1 mouse cellular context compared by ENCODE assay signal in the genomic region with DNA sequence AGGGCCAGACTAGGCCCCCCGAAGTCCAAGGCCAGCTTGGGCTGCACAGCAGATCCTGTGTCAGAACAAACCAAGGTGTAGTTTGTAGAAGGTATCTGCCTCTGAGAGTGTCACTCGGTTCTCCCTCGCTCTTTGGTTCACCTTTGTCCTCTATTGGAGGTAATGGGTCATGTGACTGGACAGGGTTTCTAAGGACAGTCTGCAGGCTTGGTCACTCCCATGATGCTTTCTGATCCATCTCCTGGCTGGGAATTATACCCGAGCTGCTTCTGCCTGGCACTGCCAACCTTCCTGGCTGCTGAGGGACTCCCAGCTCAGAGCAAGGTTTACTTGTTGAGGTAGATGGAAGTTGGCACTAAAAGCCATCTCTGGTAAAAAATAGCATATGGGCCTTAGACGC.
TF ChIP-seq lines count a peak whose summit lies in the region.

No protein-coding gene starts in this region.

TF ChIP-seq in MEL, 35 proteins besides CTCF, POLR2A, EP300 and RAD21:
- peak; percentile 26; the same call in 1 of the 2 replicates for TF ChIP-seq USF1 (IDR thresholded peaks at IDR 0.05; ENCODE audit: low read depth, low read length)
- no peak for TF ChIP-seq CHD1 (IDR thresholded peaks at IDR 0.05; ENCODE audit: low read depth, low read length)
